Mouse (Mus musculus): ENCODE measurements at regions not wholly inside any gene's neighbourhood (a gene's known extent, or its start where the extent isn't known, plus 50 kb on each side); places are given as distances from the start of the nearest gene placed in this dataset.

- TF ChIP-seq CTCF (conservative IDR thresholded peaks at IDR 0.05 in 1 of 2, IDR thresholded peaks at IDR 0.05 in 1 of 2; ENCODE audit: low read depth in 2 of 2, low read length in 2 of 2) (no peak), POLR2AphosphoS2 (IDR thresholded peaks at IDR 0.05; ENCODE audit: low read depth, low read length) (no peak), USF2 (conservative IDR thresholded peaks at IDR 0.05; ENCODE audit: low read depth, low read length) (no peak), MEF2A (IDR thresholded peaks at IDR 0.05; ENCODE audit: borderline replicate concordance, low read depth, low read length) (no peak), SIN3A (IDR thresholded peaks at IDR 0.05; ENCODE audit: low read length) (no peak), BHLHE40 (IDR thresholded peaks at IDR 0.05; ENCODE audit: low read depth, low read length) (no peak), MYC (IDR thresholded peaks at IDR 0.05; ENCODE audit: low read depth, low read length) (no peak), EP300 (IDR thresholded peaks at IDR 0.05; ENCODE audit: low read length) (no peak), NRF1 (IDR thresholded peaks at IDR 0.05; ENCODE audit: low read depth, low read length) (no peak), MAZ (IDR thresholded peaks at IDR 0.05; ENCODE audit: low read depth, low read length) (no peak)
Measured at GRCm38 (mm10) chr2:72777806-72778510, 202.3 kb downstream of the Sp3 start.
